Mouse (Mus musculus) embryo, embryonic 10 days (tissue): Measurements from ENCODE around the gene Svs2.
A peak's percentile ranks its signal among the peaks of the same experiment; 100 is the strongest.
"Not testable (repeated sequence)": the region's sequence is repeated elsewhere in the genome, so short reads cannot be mapped to it uniquely, and the experiment has no call there.

Experiments used
- DNase-seq: peaks from one replicate; pipeline ENCODE4 v3.0.0-alpha.2; 2015; ENCODE audit warnings: low spot score

Svs2 gene

GRCm38 (mm10) chr2:164238366-164238765, at the start of gene Svs2:
Gene Svs2, minus strand, starts transcription at chr2:164238466.
- DNase-seq = no peak

GRCm38 (mm10) chr2:164278359-164278758, 40.1 kb upstream of the Svs2 start, which contains the start of gene Svs4:
Gene Svs4, minus strand, starts transcription at chr2:164278459.
- no peak for DNase-seq

GRCm38 (mm10) chr2:164256540-164256939, 18.3 kb upstream of the Svs2 start, which contains the start of gene Svs3b:
Gene Svs3b, minus strand, starts transcription at chr2:164256640.
- DNase-seq = not testable (repeated sequence)

- DNase-seq = no peak
Measured at GRCm38 (mm10) chr2:164232671-164233070, 5.6 kb downstream of the Svs2 start.

GRCm38 (mm10) chr2:164228361-164229070, 9.8 kb downstream of the Svs2 start:
- no peak for DNase-seq

GRCm38 (mm10) chr2:164221522-164221921, 16.7 kb downstream of the Svs2 start, which contains the start of gene Wfdc15b:
Gene Wfdc15b, minus strand, starts transcription at chr2:164221660.
- DNase-seq = no peak

GRCm38 (mm10) chr2:164219295-164219694, 19.0 kb downstream of the Svs2 start:
- DNase-seq = no peak

GRCm38 (mm10) chr2:164212711-164213110, 25.6 kb downstream of the Svs2 start:
- no peak for DNase-seq

GRCm38 (mm10) chr2:164210892-164211291, 27.4 kb downstream of the Svs2 start:
- no peak for DNase-seq

GRCm38 (mm10) chr2:164206676-164207075, 31.6 kb downstream of the Svs2 start:
- DNase-seq = no peak

- not testable (repeated sequence) for DNase-seq
Measured at GRCm38 (mm10) chr2:164206011-164206410, 32.3 kb downstream of the Svs2 start.

- no peak for DNase-seq
Measured at GRCm38 (mm10) chr2:164199626-164200327, 38.5 kb downstream of the Svs2 start, which contains the start of gene Wfdc15a. Gene Wfdc15a, minus strand, starts transcription at chr2:164200130.

- DNase-seq = no peak
Measured at GRCm38 (mm10) chr2:164196700-164196990, 41.6 kb downstream of the Svs2 start.

- DNase-seq = no peak
Measured at GRCm38 (mm10) chr2:164195971-164196699, 42.1 kb downstream of the Svs2 start.

- DNase-seq = no peak
Measured at GRCm38 (mm10) chr2:164194959-164195630, 43.2 kb downstream of the Svs2 start.

- DNase-seq = no peak
Measured at GRCm38 (mm10) chr2:164192279-164192678, 46.0 kb downstream of the Svs2 start.

GRCm38 (mm10) chr2:164190576-164190975, 47.7 kb downstream of the Svs2 start, which contains the start of gene Wfdc12:
Gene Wfdc12, minus strand, starts transcription at chr2:164190608.
- no peak for DNase-seq

- peak; percentile 54 for DNase-seq
Measured at GRCm38 (mm10) chr2:164188722-164189121, 49.5 kb downstream of the Svs2 start.
